Mouse (Mus musculus) hindbrain, embryonic 15.5 days (tissue): ENCODE measurements around the gene P3h1. TPM values are rescaled to one million over a fixed set of nuclear protein-coding genes. Genes with fewer than 3 reads are reported as not detected.

ENCODE experiments used
- ATAC-seq: fragments of 200-750 bp; cut with Nextera tagmentation; 2 replicates; pipeline ENCODE4 v1.8.0; 2017; ENCODE audit warnings: low read depth, moderate number of reproducible peaks, moderate TSS enrichment; ENCODE audit not compliant: low FRiP score
- H3K27ac ChIP-seq: fragments of 300-500 bp; sonication (generic); replicated peaks from 2 replicates; pipeline ENCODE4 v1.5.1; 2015; ENCODE audit warnings: mild to moderate bottlenecking, inconsistent platforms
- H3K27me3 ChIP-seq: fragments of 300-500 bp; sonication (generic); 2 replicates; pipeline ENCODE4 v1.6.1; 2015; ENCODE audit warnings: control low read depth, inconsistent platforms
- H3K36me3 ChIP-seq: fragments of 300-500 bp; sonication (generic); 2 replicates; pipeline ENCODE4 v1.6.1; 2015; ENCODE audit warnings: control low read depth, inconsistent platforms
- H3K4me1 ChIP-seq: fragments of 300-500 bp; sonication (generic); replicated peaks from 2 replicates; pipeline ENCODE4 v1.6.1; 2015; ENCODE audit warnings: control low read depth, inconsistent platforms
- H3K4me2 ChIP-seq: fragments of 300-500 bp; sonication (generic); 2 replicates; pipeline ENCODE4 v1.6.1; 2015; ENCODE audit warnings: moderate library complexity, mild to moderate bottlenecking, inconsistent platforms
- H3K4me3 ChIP-seq: fragments of 300-500 bp; sonication (generic); 2 replicates; pipeline ENCODE4 v1.5.1; 2015; ENCODE audit warnings: mild to moderate bottlenecking, inconsistent platforms
- H3K9ac ChIP-seq: fragments of 300-500 bp; sonication (generic); 2 replicates; pipeline ENCODE4 v1.6.1; 2015; ENCODE audit warnings: inconsistent platforms
- H3K9me3 ChIP-seq: fragments of 300-500 bp; sonication (generic); 2 replicates; pipeline ENCODE4 v1.6.1; 2016; ENCODE audit warnings: control low read depth, inconsistent platforms
- WGBS: fragments of 180-500 bp; shearing (Covaris S2); methylation state at CpG from one replicate; pipeline ENCODE4 v1.1.7; 2015; 5-methylcytosine and 5-hydroxymethylcytosine counted together
- polyA plus RNA-seq: library from polyadenylated mRNA; unstranded; fragments of >200 nt; fragmentation: Nextera tagmentation; extraction: Ambion mirVana; gene quantifications from 2 replicates; pipeline ENCODE4 v1.2.1, GENCODE M21; 2015

The P3h1 gene
- polyA plus RNA-seq, 1 experiment from 2014 or later: 12.0 TPM

DNA sequence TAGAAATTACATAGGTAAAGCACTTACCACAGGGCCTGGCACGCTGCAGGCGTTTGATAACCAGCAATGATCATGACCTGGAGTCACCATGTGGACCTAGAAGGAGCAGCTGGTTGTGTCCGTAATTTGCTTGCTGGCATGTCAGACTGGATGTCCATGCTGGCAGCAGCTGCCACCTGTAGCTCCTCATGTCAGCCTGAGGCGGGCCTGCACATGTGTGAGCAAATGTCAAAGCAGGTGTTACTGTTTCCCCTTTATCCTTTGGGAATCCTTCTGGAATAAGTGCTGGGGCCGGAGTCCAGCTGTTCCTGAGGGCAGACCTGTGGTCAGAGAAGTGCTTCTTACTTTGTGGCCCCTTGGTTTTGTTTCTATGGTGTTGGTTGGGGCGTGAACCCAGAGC is 34.6 kb upstream of the P3h1 start:
- no peak for ATAC-seq
- Histone ChIP-seq H3K4me2 (peak overlapping the region; percentile 80; the same call in 1 of the 2 replicates), H3K4me3 (no peak overlapping the region), H3K27me3 (no peaks in the 10 kb centered on the region), H3K27ac (no peak overlapping the region), H3K4me1 (peaks cover 27% of the 10 kb centered on the region), H3K36me3 (peaks cover 12% of the 10 kb centered on the region), H3K9me3 (no peaks in the 10 kb centered on the region), H3K9ac (no peak overlapping the region)
- 83% methylated on average over 6 of the region's 6 CpGs for WGBS

- Histone ChIP-seq H3K9me3 (no peaks in the 10 kb centered on the region), H3K9ac (no peak overlapping the region), H3K4me3 (no peak overlapping the region), H3K4me2 (no peak overlapping the region), H3K27me3 (no peaks in the 10 kb centered on the region), H3K4me1 (no peaks in the 10 kb centered on the region), H3K36me3 (peaks cover 12% of the 10 kb centered on the region), H3K27ac (no peak overlapping the region)
- ATAC-seq: peak; percentile 75
- WGBS: 14% methylated on average over 8 of the region's 8 CpGs
These were observed 28.0 kb upstream of the P3h1 start for GRCm38 (mm10) chr4:119204672-119205071.

DNA sequence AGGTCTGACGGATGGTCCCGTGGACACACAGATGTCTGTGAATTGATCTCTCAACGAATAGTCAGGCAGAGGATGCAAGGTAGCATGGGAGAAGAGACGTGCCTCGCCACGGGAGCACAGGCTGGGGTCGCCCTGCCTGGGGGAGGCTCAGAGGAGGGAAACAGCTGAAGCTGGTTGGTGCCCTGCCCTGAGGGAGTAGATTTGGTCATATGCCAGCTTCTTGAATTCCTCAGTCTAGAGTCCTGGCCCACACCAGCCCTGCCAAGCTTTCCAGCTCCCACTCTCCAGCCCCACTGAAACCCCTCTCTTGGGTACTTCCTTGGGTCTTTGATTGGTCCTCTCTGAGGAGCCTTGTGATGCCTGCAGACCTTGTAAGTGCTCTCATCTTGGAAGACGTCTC is 16.0 kb upstream of the P3h1 start:
- no peaks in the 10 kb centered on the region for H3K27me3 ChIP-seq
- no peak overlapping the region for H3K27ac ChIP-seq
- H3K4me1 ChIP-seq: no peaks in the 10 kb centered on the region
- 0 out of 2 replicates have a peak, but pooled peaks cover 5% of the 10 kb centered on the region for H3K36me3 ChIP-seq
- no peak overlapping the region for H3K4me2 ChIP-seq
- 67% methylated on average over 8 of the region's 8 CpGs for WGBS
- H3K9me3 ChIP-seq: no peaks in the 10 kb centered on the region
- ATAC-seq: peak; percentile 31; the same call in 1 of the 2 replicates
- H3K4me3 ChIP-seq: no peak overlapping the region
- no peak overlapping the region for H3K9ac ChIP-seq

DNA sequence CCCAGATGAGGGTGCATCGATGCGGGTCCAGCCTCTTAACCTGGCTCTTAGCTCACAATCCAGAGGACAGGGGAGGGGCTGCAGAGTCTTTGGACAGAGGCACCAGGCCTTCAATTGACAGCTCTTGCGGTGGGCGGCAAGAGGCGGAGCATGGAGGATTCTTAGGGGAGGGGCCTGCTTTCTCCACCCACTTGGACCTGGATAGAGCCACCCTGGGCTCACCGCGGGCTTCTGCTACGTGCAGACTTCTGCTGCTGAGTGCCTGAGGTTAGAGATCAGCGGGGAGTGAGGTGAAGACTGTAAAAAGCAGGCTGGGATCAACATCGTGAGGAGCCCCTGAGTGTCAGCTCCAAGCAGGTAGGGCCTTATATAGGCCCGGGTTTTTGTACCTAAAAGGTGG is 14.5 kb upstream of the P3h1 start, which contains the start of gene Tmem269:
TSS of gene Tmem269 (minus strand) at position 49 of the 400 bp plus-strand sequence.
- no peak for ATAC-seq
- Histone ChIP-seq H3K4me2 (no peak within 1 kb of the TSS), H3K27me3 (no peaks in the 10 kb centered on the region), H3K9me3 (no peaks in the 10 kb centered on the region), H3K4me3 (no peak within 1 kb of the TSS), H3K9ac (no peak within 1 kb of the TSS), H3K4me1 (no peaks in the 10 kb centered on the region), H3K36me3 (0 out of 2 replicates have a peak, but pooled peaks cover 5% of the 10 kb centered on the region), H3K27ac (no peak within 1 kb of the TSS)
- 14% methylated on average over 11 of the region's 11 CpGs for WGBS

- WGBS: 87% methylated on average over 1 of the region's 1 CpGs
- no peak overlapping the region for H3K9ac ChIP-seq
- ATAC-seq: no peak
- no peak overlapping the region for H3K4me3 ChIP-seq
- H3K9me3 ChIP-seq: no peaks in the 10 kb centered on the region
- peaks cover 47% of the 10 kb centered on the region for H3K36me3 ChIP-seq
- no peaks in the 10 kb centered on the region for H3K27me3 ChIP-seq
- H3K4me1 ChIP-seq: no peaks in the 10 kb centered on the region
- H3K4me2 ChIP-seq: no peak overlapping the region
- H3K27ac ChIP-seq: no peak overlapping the region
These were observed 9.0 kb upstream of the P3h1 start for GRCm38 (mm10) chr4:119223696-119224095.

DNA sequence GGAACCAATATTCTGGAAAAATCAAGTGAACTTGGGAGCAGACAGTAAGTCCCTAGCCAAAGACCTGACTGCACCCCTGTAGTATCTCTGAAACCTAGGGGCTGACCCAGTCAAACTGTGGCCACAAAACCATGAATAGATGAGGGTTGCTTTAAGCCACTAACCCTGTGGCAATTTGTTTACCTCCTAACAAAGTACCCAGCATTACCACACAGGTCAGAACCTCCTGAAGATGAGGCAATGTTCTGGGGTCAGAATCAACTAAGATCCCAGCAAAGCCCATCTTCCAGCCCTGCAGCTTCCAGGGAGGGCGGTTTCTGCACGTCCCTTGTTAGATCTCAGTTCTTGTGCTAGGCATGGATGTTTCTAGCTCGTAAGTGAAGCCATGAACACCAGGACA is 8.2 kb upstream of the P3h1 start:
- no peaks in the 10 kb centered on the region for H3K4me1 ChIP-seq
- no peak overlapping the region for H3K9ac ChIP-seq
- peaks cover 47% of the 10 kb centered on the region for H3K36me3 ChIP-seq
- no peak overlapping the region for H3K4me2 ChIP-seq
- H3K9me3 ChIP-seq: no peaks in the 10 kb centered on the region
- H3K27me3 ChIP-seq: no peaks in the 10 kb centered on the region
- no peak for ATAC-seq
- no peak overlapping the region for H3K27ac ChIP-seq
- H3K4me3 ChIP-seq: no peak overlapping the region
- 91% methylated on average over 3 of the region's 3 CpGs for whole genome bisulfite sequencing

DNA sequence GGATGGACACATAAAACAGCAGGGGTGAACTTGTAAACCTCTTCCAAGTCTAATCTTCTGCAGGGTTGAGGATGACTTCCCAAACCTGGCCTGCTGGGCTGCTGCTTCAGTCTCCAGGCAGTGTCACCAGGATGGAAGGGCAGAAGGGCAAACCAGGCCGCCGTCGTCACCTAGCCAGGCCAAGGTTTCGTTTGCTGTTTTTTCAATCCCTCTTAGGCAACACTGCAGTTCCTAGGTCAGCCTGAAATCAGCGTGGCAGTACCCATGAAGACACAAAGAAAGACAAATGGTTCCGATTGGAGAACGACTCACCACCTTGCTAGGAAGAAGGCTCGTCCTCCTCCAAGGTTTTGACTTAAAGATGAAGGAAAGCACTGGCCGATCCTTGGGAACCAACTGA is 7.0 kb upstream of the P3h1 start:
- H3K27me3 ChIP-seq: no peaks in the 10 kb centered on the region
- H3K4me3 ChIP-seq: no peak overlapping the region
- no peaks in the 10 kb centered on the region for H3K9me3 ChIP-seq
- no peaks in the 10 kb centered on the region for H3K4me1 ChIP-seq
- H3K36me3 ChIP-seq: peaks cover 44% of the 10 kb centered on the region
- no peak overlapping the region for H3K4me2 ChIP-seq
- no peak for ATAC-seq
- H3K9ac ChIP-seq: no peak overlapping the region
- H3K27ac ChIP-seq: no peak overlapping the region
- 90% methylated on average over 9 of the region's 9 CpGs for WGBS

DNA sequence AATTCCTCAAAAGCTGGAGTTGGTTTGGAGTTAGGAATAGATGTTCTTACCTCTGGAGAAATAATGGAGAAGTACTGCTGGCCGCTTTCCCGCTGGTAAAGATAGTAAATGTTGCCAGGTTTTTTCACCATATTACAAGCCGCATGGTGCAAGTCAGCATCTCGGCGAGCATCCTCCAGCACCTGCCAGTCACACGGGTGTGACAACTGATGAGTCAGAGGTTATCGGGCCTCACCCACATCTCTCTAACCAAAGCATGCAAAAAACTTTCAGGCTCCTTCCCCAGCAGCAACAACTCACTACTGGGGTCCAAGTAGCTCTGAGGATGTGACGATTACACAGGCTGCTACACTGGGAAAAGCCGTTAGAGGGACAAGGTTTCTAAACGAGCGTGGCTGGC is 6.0 kb upstream of the P3h1 start:
- H3K4me3 ChIP-seq: no peak overlapping the region
- ATAC-seq: no peak
- WGBS: 94% methylated on average over 11 of the region's 11 CpGs
- H3K4me2 ChIP-seq: no peak overlapping the region
- no peaks in the 10 kb centered on the region for H3K9me3 ChIP-seq
- H3K9ac ChIP-seq: no peak overlapping the region
- H3K4me1 ChIP-seq: peaks cover 5% of the 10 kb centered on the region
- H3K27ac ChIP-seq: no peak overlapping the region
- peaks cover 42% of the 10 kb centered on the region for H3K36me3 ChIP-seq
- no peaks in the 10 kb centered on the region for H3K27me3 ChIP-seq

- WGBS: under 1% methylated on average over 36 of the region's 36 CpGs
- Histone ChIP-seq H3K36me3 (peaks cover 24% of the 10 kb centered on the region), H3K9ac (peak overlapping the region; percentile 71), H3K9me3 (no peaks in the 10 kb centered on the region), H3K4me2 (peak overlapping the region; percentile 86), H3K27ac (peak overlapping the region; percentile 78), H3K4me1 (peaks cover 27% of the 10 kb centered on the region), H3K4me3 (peak overlapping the region; percentile 95), H3K27me3 (no peaks in the 10 kb centered on the region)
- peak; percentile 27; the same call in 1 of the 2 replicates for ATAC-seq
These were observed 664 bp downstream of the P3h1 start for GRCm38 (mm10) chr4:119233256-119233901.

DNA sequence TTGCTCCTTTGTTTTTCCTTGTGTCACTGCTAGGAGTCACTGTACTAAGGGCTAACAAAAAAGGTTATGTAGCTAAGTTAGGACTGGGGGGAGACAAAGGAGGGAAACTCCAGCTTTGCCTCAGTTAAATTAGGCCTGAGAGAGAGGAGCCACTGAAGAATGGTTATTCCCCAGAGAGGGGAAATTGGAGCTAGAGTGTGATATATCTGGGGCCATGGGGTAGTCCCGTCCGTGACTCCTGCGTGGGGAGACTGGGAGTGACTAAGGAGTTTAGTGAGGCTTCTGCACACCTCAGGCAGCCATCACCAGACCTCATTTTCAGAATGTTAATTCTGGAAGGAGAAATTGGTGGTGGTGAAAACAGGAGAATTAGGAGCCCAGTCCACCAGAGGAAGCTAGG is 1.6 kb downstream of the P3h1 start:
- Histone ChIP-seq H3K27ac (no peak overlapping the region), H3K4me2 (peak overlapping the region; percentile 86), H3K9ac (no peak overlapping the region), H3K9me3 (no peaks in the 10 kb centered on the region), H3K4me1 (peaks cover 33% of the 10 kb centered on the region), H3K27me3 (no peaks in the 10 kb centered on the region), H3K4me3 (peak overlapping the region; percentile 95), H3K36me3 (peaks cover 21% of the 10 kb centered on the region)
- ATAC-seq: no peak
- 86% methylated on average over 3 of the region's 3 CpGs for WGBS

DNA sequence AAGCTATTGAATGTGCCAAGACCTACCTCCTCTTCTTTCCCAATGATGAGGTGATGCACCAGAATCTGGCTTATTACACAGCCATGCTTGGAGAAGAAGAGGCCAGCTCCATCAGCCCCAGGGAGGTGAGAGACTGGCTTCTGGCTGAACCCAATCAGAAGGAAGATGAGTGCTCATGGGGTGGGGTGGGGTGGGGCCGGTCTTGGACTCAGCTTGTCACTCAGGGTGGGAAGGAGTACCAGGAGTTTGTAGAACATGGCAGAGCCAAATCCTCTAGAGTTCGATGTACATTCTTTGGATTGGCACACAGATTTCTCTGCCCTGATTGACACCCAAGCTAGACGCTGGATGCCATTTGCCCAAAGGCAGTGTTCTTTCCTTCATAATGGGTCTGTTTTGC is 5.9 kb downstream of the P3h1 start:
- no peak for ATAC-seq
- Histone ChIP-seq H3K36me3 (peaks cover 48% of the 10 kb centered on the region), H3K4me1 (peaks cover 24% of the 10 kb centered on the region), H3K9ac (no peak overlapping the region), H3K9me3 (no peaks in the 10 kb centered on the region), H3K27ac (no peak overlapping the region), H3K27me3 (no peaks in the 10 kb centered on the region), H3K4me2 (no peak overlapping the region), H3K4me3 (no peak overlapping the region)
- 79% methylated on average over 3 of the region's 3 CpGs for WGBS

GRCm38 (mm10) chr4:119239181-119239682 is 6.5 kb downstream of the P3h1 start:
- 34% methylated on average over 12 of the region's 12 CpGs for WGBS
- Histone ChIP-seq H3K4me1 (peaks cover 19% of the 10 kb centered on the region), H3K4me2 (peak overlapping the region; percentile 30), H3K27me3 (no peaks in the 10 kb centered on the region), H3K36me3 (peaks cover 51% of the 10 kb centered on the region), H3K4me3 (0 out of 2 replicates have a peak overlapping the region, but pooled peaks have one; percentile 12), H3K27ac (peak overlapping the region; percentile 65), H3K9ac (peak overlapping the region; percentile 37; the same call in 1 of the 2 replicates), H3K9me3 (no peaks in the 10 kb centered on the region)
- ATAC-seq: peak; percentile 49; the same call in 1 of the 2 replicates
